Mouse (Mus musculus) cerebellum, postnatal 4 days (tissue): ENCODE measurements around the gene Tnfsf12.

ENCODE experiments used
- DNase-seq, 2 experiments: peaks; one replicate each; pipeline ENCODE4 v3.0.0; 2022; ENCODE audit warnings: low spot score in 2 of 2, mixed read lengths in 1 of 2

Gene Tnfsf12

DNA sequence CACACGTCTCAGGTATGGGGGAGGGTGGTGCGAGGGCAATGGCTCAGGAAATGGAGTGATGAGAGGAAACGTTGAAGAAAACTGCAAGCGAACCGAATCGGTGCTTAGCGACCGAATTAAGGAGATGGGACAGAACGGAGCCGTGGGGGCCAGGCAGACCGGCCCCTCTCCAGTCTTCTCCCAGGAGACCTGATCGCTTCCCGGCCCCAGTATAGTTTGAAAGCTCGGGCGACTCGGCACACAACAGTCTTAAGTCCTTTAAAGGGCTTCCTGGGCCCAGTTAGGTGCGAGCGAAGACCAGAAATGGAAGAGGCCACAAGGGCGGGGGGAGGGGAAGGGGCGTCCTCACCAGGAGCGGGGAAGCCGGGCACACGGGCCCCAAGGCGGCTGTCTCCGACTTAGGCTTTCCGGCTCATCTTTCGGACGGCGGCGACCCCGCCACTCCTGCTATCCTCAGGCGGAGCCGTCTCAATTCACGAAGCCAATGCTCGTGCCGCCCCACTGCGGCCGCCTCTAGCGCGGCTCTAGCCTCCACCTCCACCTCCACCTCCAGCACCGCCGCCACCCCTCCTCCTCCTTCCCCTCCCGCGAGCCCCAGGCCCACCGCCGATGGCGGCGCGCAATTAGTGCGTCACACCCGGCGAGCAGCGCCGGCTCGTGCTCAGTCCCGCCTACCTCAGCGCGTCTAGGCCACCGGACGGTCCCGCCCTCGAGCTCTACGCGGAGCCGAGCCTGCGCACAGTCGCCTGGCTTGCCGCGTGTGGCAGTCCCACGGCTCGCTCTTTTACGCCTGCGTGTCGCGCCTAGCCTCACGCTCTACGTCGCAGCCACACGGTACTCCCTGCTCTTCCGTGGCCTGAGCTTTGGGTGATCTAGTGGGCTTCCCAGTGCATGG is 14.1 kb downstream of the Tnfsf12 start, which contains the start of gene Senp3:
Senp3 (minus strand) TSS at position 771 of the 895 bp plus-strand sequence.
- peak; percentile 93 to 97 for DNase-seq

GRCm38 (mm10) chr11:69680136-69680855 is 15.4 kb downstream of the Tnfsf12 start:
- DNase-seq = no peak

GRCm38 (mm10) chr11:69679144-69679543 is 16.5 kb downstream of the Tnfsf12 start:
- no peak for DNase-seq

GRCm38 (mm10) chr11:69672211-69672706 is 23.4 kb downstream of the Tnfsf12 start, which contains the start of gene Eif4a1:
Gene Eif4a1 (minus strand): TSS chr11:69672423.
- peak; percentile 100 for DNase-seq

DNA sequence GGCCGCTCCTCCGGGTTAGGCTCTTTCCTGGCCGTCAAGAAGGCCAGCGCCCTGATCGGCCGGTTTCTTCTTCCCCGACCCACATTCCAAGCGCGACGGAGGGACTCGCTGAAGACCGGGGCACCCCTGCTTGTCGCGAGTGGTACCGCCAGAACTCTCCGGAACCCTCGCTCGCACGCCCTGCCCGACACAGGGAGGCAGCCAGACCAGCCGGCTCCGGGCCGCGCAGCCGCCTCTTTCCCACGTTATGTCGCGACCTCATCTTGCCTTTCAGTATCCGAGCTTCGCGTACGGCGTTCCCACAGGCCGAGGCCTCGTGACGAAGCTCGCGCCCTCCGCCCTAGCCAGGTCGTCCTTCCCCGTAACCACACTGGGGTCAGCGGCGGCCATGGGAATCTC is 23.9 kb downstream of the Tnfsf12 start:
- no peak for DNase-seq

GRCm38 (mm10) chr11:69670786-69671725 is 24.6 kb downstream of the Tnfsf12 start:
- peak; percentile 95 for DNase-seq

GRCm38 (mm10) chr11:69666665-69667005 is 29.0 kb downstream of the Tnfsf12 start:
- DNase-seq = no peak

GRCm38 (mm10) chr11:69665961-69666664 is 29.5 kb downstream of the Tnfsf12 start, which contains the start of gene Cd68:
Gene Cd68 (minus strand): TSS chr11:69666153.
- no peak for DNase-seq

DNA sequence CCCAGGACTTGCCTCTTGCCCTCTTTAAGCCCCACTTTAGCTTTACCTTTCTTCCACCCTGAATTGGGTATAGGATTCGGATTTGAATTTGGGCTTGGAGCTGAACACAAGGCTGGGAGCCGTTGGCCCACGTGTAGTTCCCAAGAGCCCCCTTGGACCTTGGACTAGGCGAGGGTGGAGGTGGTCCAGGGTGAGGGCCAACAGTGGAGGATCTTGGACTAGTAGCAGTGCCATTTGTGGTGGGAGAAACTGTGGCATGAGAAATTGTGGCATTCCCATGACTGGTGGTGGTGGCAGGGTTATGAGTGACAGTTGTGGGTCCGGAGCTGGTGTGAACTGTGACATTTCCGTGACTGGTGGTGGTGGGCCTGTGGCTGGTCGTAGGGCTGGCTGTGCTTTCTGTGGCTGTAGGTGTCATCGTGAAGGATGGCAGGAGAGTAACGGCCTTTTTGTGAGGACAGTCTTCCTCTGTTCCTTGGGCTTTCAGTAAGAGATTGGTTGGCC is 30.1 kb downstream of the Tnfsf12 start:
- no peak for DNase-seq

DNA sequence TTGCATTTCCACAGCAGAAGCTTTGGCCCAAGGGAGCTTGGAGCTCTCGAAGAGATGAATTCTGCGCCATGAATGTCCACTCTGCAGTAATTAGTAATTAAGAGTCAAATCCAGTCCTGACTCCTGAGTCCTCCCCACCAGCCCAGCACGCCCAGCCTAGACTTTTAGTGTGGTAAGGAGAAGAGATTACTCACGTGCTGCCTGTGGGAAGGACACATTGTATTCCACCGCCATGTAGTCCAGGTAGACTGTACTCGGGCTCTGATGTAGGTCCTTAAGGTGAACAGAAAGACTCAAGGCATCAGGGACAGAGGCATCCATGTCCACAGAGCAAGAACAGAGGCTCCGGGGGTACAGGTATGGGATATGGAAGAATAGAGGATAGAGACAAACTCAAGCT is 30.8 kb downstream of the Tnfsf12 start:
- DNase-seq = no peak

DNA sequence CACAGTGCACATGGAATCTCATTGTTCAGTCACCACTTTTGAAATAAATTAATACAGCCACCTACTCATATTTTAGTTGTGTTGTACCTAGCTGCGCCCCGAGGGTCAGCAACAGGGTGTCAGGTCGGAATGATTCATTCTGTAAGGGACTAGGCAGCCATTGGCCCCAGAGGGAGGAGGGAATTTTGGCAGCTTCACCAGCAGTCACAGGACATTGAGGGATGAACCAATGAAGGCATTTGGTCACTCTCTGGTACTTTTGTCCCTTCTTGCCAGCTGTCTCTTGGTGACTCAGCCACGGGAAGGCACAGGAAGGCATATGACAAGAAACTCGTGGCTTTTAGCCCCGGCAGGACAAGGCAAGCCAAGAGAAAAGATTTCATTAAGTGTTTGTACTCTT is 31.9 kb downstream of the Tnfsf12 start:
- no peak for DNase-seq

DNA sequence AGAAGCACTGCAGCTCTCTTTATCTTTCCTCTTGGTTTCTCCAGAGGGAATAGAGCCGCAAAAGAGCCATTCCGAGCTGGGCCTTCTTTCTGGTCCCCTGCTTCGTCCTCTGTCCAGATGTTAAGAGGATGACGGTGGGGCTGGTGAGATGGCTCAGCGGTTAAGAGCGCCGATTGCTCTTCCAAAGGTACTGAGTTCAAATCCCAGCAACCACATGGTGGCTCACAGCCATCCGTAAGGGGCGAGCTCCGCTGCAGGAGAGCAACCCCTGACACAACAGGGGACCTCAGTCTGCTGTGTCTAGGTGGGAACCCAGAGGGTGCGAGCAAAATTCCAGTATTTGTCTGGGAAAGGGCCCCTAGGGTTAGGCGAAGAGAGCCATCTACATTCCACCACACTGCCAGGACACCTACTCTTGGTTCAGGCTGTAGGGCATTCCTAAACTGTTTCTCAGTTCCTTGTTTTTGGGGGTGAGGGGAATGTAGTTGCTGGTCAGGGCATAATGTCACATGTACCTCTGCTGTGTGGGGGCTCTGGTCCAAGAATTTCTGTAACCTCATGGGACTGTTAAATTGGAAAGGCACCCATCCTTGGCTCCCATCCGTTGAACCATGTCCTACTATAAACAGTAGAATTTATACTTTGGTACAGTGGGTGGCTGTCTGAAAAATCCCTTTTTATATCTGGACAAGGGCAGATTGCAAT is 32.5 kb downstream of the Tnfsf12 start:
- no peak for DNase-seq

- peak; percentile 82 to 92 for DNase-seq
These were observed 33.3 kb downstream of the Tnfsf12 start, which contains the start of gene Mpdu1 for GRCm38 (mm10) chr11:69662213-69662966. Gene Mpdu1 (minus strand): TSS chr11:69662642.

DNA sequence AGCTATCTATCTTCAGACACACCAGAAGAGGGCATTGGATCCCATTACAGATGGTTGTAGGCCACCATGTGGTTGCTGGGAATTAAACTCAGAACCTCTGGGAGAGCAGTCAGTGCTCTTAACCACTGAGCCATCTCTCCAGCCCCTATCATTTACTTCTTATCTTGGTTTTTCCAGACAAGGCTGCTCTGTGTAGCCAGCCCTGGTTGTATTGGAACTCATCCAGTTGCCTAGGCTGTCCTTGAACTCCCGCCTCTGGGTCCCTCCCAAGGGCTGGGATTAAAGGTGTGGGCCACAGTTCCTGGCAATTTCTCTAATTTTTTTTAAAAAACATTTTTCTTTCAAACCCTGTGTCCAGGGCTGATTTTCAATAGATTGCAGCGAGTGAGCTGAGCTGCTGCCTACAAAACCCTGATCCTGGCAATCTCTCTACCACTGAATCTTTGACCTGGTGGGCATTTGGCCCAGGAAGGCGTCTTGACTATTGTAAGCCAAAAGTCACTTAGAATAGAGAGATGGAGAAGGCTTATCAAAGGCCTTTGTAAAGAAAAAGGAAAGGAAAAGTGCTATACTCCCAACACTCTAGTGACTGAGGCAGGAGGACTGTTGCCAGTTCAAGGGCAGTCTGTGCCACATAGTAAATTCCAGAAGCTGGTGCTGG is 34.3 kb downstream of the Tnfsf12 start:
- DNase-seq = no peak

GRCm38 (mm10) chr11:69657462-69657881 is 38.2 kb downstream of the Tnfsf12 start:
- no peak for DNase-seq

DNA sequence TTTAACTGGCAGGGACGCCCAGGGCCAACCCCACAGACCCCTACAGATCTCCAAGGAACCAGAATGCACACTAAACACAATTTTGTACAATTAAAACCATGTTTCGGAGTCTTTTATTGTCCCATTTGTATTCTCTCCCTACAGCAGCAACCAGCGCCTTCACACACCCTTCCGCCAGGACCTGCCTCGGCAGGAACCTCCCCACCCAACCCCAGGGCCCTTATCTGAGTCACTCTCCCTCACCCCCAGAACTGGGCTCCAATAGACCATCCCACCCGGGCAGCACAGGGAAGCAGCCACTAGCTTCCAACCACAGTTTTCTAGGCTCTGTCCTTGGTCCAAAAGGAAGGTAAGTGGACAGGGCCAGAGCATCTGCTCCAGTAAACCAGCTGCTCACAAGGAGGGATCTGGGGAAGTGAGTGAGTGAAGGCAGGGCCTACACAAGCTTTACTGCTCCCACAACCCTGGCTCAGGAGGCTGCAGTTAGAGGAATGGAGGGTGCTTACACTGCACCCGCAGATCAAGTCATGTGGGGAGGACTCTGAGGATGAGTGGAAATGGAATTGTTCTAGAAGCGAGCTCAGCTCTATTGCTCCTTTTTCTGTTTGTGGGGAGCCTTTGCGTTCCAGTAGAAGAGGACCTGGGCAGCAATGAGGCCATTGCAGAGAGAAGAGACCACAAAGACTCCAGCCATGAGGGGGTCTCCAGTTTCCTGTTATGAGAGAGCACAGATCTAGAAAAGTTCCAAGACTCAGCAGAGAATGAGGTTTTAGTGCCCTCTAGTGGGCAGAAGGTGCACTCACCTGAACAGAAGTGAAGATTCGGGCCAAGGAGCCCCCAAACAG is 38.8 kb downstream of the Tnfsf12 start:
- DNase-seq = peak in 1 of 2 experiments; percentile 59

DNA sequence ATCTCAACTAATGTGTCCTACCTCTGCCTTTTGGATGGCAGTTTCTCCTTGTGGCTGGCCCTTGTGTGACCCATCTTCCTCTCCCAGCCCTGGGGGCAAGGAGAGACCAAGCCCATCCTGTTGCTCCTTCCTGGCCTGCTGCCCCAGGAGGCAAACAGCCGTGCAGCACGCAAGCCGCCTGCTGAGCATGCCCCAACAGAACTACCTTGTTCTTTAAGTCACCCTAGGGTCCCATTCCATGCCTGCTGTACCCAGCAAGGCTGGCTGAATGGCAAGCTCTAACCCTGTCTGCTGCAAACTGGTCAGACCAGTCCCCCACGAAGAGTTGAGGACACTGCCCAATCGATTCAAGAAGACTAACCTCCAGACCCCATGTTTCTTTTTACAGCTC is 39.6 kb downstream of the Tnfsf12 start:
- no peak for DNase-seq
